Mouse (Mus musculus): ENCODE data around the gene Smyd3.

The Smyd3 gene

DNA sequence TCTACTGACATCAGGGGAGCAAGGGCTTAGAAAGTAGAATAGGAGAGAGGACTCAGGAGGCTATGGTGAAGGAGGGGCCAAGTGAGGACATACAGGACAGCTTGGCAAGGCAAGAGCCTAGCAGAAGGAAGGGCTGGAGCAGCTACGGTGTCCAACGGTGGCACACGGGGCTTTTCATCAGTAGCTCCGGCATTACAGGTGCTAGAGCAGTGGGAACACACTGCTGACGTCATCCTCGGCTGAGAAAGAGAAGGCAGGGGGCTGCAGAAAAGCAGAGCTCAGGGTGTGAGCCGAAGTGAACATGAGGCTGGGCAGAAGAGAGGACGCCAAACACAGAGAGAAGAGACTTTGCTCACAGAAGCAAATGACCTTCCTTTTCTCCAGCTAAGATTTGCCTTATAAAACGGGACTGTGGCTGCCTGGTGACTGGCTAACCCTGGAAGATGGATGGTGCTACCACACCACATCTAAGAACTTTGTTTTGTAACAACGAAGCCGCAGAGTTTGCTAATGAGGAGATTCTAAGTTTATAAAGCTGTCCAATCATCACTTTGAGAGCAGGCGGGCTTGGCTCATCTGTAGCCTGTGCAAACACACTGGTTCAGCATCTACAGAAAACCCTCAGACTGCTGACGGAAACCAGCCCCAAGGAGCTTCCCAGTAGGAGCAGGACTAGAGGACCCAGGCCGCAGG is 453.1 kb downstream of the Smyd3 start:
- no peak for DNase-seq (ENCODE audit: low read depth, low spot score)

- peak; percentile 82 for DNase-seq (ENCODE audit: low read depth, low spot score)
Measured at GRCm38 (mm10) chr1:179061759-179062168, 456.1 kb downstream of the Smyd3 start.

- DNase-seq (ENCODE audit: low read depth, low spot score): no peak
Measured at GRCm38 (mm10) chr1:179061053-179061452, 456.8 kb downstream of the Smyd3 start.

DNA sequence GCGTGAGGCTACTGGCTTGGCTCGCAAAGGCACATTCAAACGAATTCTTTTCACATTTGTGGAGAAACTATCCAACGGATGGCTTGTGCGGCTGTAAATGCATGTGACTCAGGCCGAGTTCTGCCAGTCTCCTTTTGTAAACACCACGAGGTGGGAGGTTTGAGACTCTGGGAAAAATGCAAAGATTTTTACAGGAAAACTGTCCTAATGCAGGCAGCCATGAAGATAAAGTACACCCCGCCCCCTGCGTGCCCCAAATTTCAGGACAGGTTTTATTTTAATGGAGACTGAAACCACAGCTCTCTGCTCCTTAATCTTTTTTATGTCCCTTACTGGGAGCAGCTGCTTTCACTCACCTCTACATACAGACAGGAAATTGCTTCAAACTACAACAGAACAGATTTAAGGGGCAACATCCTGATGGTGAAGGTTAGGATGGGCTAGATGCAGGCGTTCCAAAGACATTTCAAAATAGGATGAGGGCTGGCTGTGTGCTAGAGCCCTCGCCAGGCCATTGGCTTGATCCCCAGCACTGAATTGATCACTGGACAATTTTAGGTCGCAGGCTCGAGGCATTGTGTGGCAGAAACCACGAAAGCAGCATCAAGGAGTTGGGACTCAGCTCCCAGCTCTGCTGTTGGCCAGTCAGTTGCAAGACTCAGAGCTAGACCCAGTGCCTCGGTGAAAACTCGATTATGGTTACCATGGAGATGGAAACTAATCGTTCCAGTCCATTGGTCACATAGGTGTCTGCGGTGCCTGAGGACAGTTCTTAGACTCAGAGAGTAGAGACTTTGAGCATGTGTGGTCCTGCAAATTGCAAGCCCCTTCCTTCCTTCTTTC is 457.5 kb downstream of the Smyd3 start:
- no peak for DNase-seq (ENCODE audit: low read depth, low spot score)

DNA sequence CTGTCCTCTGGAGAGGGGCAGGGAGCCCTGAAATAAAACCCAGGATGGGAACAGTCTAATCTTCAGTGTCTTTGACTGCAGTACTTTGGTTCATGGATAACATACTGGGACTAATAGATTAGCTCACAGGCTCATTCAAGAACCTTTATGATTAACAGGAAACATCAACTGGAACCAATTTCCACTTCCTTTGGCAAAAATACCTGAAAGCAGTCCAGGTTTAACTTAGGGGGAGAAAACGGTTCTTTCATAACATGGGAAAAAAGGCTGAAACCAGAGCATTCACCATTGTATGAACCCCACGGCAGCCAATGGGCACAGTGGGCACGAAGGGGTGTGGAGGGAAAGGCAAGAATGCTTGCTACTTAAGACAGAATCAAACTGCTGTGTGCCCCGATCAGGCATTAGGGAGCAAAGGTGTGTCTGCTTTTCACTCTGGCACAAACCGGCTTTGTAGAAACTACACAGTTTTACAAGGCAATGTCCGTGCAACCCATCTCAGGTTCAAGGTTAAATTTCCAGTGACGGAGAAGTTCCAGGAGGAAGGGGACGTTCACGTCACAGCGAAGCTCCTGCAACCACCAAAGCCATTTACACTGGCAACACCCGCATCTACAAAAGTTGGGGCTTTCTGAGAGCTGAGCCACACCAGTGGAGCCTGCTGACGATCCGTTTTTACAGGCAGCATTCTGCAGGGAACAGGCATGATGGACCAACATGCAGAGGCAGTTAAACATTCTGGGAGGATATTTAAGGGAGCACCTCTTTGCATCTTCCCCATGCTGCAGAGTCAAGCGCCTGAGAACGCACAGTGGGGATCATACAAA is 458.3 kb downstream of the Smyd3 start:
- DNase-seq (ENCODE audit: low read depth, low spot score): no peak

DNA sequence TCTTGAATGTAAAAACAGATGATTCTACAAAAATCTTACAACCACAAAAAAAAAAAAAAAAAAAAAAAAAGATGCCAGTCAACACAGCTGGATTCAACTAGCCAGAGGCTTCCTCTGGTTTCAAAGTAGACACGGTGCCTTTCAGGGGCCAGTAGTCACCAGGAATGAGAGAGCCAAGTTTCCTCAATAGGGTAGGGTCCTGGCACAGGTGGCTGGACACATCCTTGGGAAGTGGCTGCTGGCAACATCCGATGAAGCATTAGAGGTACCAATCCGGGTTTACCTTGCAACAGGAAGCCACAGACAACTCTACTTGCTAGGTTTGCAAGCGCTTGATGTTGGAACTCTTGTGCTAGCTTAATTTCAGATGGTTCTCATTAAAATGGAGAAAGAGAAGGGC is 459.2 kb downstream of the Smyd3 start:
- peak; percentile 32 for DNase-seq (ENCODE audit: low read depth, low spot score)

DNA sequence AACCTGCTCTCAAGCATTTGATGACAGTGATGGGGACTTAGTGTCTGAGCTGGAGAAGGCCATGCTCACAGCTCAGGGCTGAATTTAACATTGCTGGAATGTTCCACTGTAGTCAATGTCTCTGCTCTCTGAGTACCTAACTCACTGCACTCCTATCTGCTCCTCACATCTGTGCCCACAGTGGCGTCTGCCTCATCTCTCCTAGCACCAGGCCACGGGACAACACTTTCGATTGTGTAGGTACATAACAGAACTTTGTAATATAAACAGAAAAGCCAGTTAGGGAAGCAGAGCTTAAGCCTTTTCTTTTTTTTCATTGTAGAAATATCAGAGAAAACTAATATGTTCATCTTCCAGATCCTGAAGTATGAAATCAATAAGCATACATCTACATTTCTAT is 462.1 kb downstream of the Smyd3 start:
- DNase-seq (ENCODE audit: low read depth, low spot score): no peak

DNA sequence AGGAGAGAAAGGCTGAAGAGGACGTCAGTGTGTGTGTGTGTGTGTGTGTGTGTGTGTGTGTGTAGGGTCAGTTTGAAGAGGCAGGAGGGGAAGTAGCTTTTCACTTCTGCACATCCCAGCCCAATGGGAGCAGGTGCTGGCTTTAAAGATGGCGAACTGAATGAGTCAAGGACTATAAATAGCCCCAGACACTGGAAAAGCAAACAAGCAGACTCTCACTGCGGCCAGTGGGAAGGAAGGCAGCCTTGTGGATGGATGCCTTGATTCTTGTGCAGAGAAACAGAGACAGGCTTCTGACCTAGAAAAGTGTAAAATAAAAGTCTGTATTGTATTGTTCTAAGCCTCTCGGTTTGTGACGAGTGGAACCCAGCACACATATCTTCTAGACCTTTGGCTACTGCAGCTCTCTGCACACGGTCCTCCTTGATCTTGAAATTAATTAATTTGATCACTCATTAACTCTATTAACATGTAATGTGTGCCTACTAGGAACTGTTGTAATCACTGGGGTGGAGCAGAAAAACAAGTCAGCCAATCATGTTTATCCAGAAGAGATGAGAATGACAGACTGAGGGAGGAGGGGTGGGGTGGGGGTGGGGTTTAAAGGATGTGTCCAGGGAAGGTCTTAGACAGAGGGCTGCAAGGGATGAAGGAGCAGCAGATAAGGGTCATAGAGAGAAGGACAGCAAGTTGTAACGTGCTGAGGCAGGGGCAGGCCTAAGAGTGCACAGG is 463.3 kb downstream of the Smyd3 start:
- peak; percentile 55 for DNase-seq (ENCODE audit: low read depth, low spot score)

GRCm38 (mm10) chr1:179052545-179053180 is 465.2 kb downstream of the Smyd3 start:
- DNase-seq (ENCODE audit: low read depth, low spot score): peak; percentile 43

DNA sequence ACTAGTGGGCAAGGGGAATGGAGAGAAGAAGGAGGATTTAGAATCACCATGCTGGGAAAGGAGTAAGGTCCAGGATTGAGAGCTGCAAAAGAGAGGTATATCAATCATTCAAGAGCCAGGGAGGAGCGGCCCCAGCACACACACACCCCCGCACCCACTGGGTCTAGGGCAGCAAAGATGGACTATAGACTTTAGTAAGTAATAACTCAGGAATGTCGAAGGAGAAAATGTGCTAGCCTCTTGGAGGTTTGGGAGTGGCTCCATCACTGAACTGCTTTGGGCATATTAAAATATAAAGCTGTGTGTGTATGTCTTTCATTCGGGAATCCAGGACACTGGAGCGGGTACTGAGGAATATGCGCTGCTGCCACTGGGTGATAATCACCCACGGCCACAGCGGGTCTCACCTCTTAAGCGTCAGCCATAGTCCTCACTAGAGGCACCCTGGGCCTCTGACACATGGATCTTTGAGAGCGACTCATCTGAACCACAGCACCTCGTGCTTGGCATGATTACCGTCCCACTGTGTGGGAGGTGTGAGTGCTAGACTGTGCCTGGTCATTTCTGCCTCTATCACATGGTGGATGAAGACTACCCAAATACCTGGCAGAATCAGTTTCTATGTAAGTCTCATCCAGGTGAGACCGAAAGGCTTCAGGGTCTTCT is 469.8 kb downstream of the Smyd3 start:
- DNase-seq (ENCODE audit: low read depth, low spot score): peak; percentile 87

GRCm38 (mm10) chr1:179045856-179046714 is 471.8 kb downstream of the Smyd3 start:
- peak; percentile 88 for DNase-seq (ENCODE audit: low read depth, low spot score)

GRCm38 (mm10) chr1:179044165-179044564 is 473.7 kb downstream of the Smyd3 start:
- peak; percentile 67 for DNase-seq (ENCODE audit: low read depth, low spot score)

DNA sequence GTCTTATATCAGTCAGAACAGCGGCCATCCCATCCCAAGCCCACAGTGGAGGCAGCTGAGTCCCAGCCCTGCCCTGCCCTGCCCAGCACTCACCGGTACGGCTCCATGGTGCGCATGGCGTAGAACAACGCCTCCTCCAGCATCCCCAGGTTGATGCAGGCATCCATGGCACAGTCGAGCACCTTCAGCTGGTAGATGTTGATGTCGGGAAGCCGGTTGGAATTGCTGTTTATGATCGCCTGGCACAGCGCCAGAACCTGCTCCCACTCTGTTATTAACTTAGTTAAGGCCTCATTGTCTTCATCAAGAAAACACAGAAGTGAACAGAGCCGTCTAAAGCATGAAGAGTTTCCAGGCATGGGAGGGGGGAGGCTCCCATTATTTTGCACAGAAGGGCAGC is 474.2 kb downstream of the Smyd3 start:
- no peak for DNase-seq (ENCODE audit: low read depth, low spot score)

DNA sequence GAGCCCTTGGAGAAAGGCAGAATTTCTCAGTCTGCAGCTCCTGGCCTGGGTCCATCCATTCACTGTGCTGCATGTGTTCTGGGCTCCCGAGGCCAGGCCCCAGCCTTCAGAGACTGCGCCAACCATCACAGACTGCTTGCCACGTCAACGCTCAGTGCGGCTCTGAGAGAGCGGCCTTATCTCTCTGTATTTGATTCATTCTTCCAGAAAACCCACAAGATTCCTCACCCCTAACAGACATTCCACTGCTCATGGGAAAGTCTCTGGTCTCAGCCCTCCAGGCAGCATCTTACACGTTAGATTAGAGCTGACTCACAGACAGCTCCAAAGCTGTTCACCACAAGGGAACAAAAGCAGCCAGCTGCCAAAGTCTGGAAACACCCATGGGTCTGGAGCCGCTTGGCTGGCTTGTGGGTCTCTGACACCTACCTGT is 475.9 kb downstream of the Smyd3 start:
- peak; percentile 100 for DNase-seq (ENCODE audit: low read depth, low spot score)

- no peak for DNase-seq (ENCODE audit: low read depth, low spot score)
Measured at GRCm38 (mm10) chr1:179041231-179041904, 476.5 kb downstream of the Smyd3 start.

GRCm38 (mm10) chr1:179038801-179039200 is 479.0 kb downstream of the Smyd3 start:
- DNase-seq (ENCODE audit: low read depth, low spot score): no peak

- no peak for DNase-seq (ENCODE audit: low read depth, low spot score)
Measured at GRCm38 (mm10) chr1:179032947-179033346, 484.9 kb downstream of the Smyd3 start.

GRCm38 (mm10) chr1:179031581-179031980 is 486.3 kb downstream of the Smyd3 start:
- DNase-seq (ENCODE audit: low read depth, low spot score): no peak

DNA sequence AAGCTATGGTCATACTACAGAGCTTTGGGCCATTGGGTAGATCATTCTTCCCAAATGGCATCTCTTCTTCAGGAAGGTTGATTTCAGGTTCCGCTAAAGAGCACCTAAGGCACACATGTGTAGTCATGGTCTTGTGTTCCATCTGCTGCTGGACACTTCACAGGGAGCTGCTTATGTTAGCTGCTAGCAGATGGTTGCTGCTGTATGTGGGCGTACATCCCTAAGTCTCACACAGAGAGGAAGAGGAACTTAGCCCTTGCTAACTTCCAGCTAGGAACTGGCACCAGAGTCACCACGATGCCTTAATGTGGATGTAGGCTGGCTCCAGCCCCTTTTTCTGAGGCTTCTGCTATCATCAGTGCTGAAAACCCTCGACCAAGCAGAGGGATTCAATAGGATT is 491.2 kb downstream of the Smyd3 start:
- no peak for DNase-seq (ENCODE audit: low read depth, low spot score)

All from 3T3-L1 (cell line).